Mouse (Mus musculus): ENCODE results near the gene Ccl6. TPM values are rescaled to one million over a fixed set of nuclear protein-coding genes. Genes with fewer than 3 reads are reported as not detected.

The Ccl6 gene
- total RNA-seq (2015; ENCODE audit: low replicate concordance) (95.3 and 103 TPM in 2 replicates), total RNA-seq (2017; ENCODE audit: low replicate concordance) (52.1 and 61.0 TPM in 2 replicates)

DNA sequence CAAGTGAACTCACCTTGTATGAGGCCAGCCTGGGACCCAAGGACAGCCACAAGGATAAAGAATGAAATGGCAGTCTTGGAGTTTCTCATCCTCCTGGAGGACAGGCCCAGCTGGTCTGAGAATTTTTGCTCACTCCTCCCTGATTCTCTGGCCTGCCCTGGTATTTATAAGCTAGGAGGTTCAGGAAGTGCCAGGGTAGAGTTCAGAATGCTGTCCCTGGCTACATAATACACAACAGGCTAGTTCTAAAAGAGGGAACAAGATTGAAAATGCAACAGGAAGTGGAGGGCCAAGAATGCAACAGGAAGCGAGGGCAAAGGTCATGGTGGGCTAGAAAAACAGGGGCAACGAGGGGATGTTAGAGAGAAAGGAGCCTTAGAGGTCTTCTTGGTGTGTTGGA lies at the start of gene Ccl6:
Ccl6 (minus strand) TSS at position 235 of the 400 bp plus-strand sequence.
- ATAC-seq (replicated peaks; ENCODE audit: low FRiP score, poor library complexity, severe bottlenecking) = no peak

DNA sequence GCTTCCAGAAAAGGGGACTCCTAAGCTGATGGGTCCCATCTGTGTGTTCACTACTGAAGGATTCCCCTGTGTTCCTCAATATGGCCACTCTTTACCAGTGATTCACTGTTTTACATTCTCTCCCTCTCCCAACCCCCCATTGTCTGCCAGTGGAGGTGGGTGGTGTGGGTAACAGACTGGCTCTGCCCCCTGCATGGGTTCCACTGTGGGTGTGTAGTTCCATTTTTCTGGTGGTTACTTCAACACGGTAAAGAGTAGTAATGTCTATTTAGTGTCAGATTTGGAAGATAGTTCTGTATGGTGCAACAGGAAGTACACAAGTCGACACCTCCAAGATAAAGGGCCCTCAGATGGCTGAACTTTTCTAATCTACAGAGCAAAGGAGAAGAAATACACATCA lies 48.3 kb upstream of the Ccl6 start:
- no peak for ATAC-seq (replicated peaks; ENCODE audit: low FRiP score, poor library complexity, severe bottlenecking)

DNA sequence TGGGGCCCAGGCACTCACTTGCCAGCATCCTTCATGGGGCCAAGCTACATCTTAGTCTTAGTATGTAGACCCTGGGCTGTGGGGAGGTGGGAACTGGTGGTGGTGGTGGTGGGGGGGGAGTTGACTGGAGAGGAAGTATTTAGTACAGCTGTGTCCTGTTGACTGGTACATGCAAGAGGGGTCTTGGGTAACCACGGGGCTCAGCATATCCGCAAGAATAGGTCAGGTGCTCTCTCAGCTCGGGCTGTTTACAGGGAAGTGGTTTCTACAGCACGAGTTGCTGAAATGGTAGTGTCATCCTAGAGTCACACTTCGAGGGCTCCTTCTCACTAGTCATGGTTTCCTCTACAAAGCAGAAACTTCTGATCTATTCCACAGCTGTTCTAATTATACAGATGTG lies 47.3 kb upstream of the Ccl6 start:
- no peak for ATAC-seq (replicated peaks; ENCODE audit: low FRiP score, poor library complexity, severe bottlenecking)

DNA sequence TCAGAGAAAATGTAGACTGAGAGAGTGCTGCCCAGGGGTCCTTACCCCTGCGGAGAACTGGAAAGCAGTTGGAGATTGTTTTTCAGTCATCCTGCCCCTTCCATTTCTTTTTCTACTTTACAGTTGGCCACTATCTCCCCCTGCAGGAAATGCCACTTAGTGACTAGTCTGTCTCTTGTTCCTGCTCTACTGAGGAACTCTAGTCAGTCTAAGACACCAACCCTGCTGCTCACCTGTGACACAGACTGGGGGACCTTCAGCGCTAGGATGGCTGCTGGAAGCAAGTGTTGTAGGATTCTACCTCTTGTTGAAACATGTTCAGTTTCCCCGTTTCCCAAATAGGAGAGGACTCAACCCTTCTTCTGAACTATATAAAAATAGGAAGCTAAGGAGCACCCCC lies 46.6 kb upstream of the Ccl6 start:
- no peak for ATAC-seq (replicated peaks; ENCODE audit: low FRiP score, poor library complexity, severe bottlenecking)

DNA sequence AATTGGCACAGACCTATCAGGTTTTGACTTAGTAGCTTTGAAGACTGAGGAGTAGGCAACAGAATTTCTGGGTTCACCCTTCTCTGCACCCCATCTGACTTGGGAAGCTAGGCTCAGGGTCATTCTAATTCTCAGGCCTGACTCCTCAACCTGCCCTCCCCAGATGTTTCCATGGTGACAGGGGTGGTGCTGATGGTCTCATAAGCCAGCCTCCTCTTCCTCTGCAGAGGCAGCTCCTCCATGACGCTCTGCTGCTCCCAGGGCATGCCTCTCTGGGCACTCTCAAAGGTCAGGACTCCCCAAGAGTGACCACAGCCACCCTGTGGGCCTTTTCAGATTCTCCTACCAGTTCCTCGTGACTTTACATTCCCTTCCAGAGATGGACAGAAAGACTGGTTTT lies 46.0 kb upstream of the Ccl6 start:
- no peak for ATAC-seq (replicated peaks; ENCODE audit: low FRiP score, poor library complexity, severe bottlenecking)

DNA sequence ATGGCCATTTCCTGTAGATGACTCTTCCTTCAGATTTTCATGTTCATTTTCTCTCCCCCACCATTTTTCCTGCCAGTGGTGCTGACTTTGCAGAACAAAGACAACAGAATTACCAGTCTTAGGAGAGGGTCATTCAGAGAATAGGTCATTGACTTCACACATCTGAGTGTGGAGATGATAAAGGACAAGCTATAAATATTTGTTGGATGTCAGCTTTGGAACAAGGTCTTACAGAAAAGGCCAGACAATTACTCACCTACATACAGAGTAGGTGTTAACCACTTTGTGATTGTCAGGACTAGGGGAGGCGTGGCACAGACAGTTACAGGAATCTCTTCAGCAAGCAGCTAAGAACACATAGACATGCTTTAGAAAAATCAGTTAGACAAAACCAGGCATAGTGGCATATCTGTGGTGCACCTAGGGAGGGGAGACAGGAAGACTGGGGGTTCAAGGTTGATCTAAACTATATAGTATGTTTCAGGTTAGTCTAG lies 43.9 kb upstream of the Ccl6 start:
- ATAC-seq (replicated peaks; ENCODE audit: low FRiP score, poor library complexity, severe bottlenecking) = no peak

DNA sequence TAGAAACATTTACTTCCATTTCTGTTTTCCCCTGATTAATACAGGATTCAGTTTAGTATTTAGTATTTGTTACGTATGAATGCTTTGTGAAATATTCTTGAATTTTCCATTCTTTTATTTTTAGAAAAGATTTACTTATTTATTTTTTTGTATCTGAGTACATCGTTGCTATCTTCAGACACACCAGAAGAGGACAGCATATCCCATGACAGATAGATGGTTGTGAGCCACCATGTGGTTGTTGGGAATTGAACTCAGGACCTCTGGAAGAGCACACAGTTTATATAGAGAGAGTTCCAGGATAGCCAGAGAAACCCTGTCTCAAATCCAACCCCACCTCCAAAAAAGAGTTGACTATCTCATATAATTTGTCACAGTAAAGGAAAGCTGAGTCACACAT lies 42.0 kb upstream of the Ccl6 start:
- ATAC-seq (replicated peaks; ENCODE audit: low FRiP score, poor library complexity, severe bottlenecking) = no peak

DNA sequence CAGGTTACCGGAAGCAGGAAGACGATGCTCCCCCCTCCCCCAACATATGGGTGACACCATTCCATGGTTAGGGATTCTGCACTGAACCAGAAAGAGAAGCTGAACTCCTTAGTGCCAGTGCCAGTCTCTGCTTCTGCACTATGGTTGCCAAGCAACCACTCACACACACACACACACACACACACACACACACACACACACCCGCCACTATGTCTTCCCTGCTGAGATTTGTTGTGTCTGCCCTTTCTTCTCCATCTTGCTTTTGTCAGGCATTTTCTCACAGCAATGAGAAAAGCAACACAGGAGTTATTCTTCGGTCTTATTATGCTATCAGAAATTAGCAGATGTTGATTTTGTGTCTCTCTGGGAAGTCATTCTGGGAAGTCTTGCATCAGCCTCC lies 41.5 kb upstream of the Ccl6 start:
- ATAC-seq (replicated peaks; ENCODE audit: low FRiP score, poor library complexity, severe bottlenecking) = no peak

DNA sequence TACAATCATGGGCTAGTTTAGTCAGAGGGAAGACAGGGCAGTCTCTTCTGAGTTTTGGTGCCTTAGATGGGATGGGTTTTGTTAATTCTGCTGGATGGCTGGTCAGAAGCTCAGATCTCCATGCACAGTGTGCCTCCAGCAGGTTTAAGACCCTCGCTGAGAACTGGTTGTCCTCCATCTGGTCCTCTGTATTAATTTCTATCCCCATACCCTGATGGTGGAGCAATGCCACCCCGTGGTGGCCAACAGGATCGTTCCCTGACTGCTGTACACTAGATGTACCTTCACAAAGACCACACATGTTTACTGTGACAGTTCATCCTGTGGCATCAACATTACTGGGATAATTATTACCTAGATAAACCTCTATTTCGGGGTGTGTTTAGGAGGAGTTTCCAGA lies 39.9 kb upstream of the Ccl6 start:
- no peak for ATAC-seq (replicated peaks; ENCODE audit: low FRiP score, poor library complexity, severe bottlenecking)

DNA sequence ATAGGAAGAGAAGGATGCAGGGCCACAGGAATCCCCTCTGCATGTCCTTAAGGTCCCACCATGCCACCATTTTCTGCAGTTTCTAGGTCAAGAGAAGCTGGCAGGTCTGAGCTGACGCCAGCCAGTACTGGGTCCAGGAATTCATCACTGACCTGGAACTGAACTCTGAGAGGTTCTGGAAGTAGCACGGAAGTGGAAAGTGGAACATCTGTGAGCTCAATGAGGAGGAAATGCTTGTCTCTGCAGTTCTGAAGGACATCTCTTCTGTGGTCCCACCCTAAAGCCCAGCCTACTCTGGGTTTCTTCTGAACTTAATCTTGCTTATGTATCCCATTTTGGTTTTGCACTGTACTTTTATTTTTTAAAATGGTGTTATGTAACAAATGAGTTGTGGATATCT lies 38.2 kb upstream of the Ccl6 start:
- no peak for ATAC-seq (replicated peaks; ENCODE audit: low FRiP score, poor library complexity, severe bottlenecking)

DNA sequence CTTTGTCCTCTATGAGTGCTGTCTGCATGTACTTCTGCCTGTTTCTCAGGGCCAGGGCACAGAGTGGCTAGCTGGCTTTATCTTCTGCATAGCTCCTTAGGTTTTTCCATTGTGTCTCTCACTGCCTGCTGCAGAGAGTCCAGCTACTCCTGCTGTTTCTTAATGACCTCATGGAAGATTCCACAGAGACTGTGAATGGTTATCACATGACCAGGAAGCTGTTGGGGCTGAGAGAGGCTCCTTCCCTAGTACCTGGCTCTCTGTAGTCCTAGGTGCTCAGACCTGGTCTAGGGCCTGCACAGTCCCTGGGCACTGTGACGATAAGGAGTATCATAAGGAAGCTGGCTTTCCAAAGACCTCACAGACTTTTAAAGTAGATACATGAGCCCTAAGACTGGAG lies 37.7 kb upstream of the Ccl6 start:
- ATAC-seq (replicated peaks; ENCODE audit: low FRiP score, poor library complexity, severe bottlenecking) = no peak

DNA sequence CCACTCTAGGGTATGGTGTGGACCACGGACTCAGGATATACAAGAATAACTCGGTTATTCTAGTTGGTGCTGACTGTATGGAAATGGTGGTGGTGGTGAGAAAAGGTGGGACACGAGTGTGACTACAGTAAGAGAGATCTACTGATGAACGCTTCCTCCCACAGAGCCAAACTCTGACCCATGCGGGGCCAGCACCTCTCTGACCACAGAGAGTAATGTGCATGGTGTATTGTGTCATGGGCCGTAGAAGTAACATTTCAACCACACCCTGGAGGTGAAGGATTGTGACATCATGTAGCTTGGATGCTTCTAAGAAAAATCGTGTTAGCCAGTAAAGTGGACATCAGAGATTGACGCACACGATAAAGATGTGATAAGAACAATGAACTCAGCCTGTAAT lies 35.9 kb upstream of the Ccl6 start:
- ATAC-seq (replicated peaks; ENCODE audit: low FRiP score, poor library complexity, severe bottlenecking) = no peak

DNA sequence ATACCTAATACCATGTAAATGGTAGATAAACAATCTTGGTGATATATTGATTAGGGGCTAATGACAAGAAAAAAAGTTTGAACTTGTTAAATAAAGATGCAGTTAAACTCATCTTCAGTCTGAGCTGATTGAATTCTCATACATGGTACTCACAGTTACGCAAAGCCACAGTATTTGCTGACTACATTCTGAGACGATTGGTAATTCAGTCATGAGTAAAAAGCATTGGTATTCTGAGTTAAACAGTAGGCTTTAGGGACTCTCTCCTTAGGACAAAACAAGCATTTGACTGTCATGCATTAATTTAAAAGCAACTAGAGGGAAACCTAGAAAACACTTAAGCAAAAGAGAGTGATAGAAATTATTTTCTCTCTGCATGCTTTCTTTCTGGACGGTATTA lies 30.7 kb upstream of the Ccl6 start:
- ATAC-seq (replicated peaks; ENCODE audit: low FRiP score, poor library complexity, severe bottlenecking) = no peak

DNA sequence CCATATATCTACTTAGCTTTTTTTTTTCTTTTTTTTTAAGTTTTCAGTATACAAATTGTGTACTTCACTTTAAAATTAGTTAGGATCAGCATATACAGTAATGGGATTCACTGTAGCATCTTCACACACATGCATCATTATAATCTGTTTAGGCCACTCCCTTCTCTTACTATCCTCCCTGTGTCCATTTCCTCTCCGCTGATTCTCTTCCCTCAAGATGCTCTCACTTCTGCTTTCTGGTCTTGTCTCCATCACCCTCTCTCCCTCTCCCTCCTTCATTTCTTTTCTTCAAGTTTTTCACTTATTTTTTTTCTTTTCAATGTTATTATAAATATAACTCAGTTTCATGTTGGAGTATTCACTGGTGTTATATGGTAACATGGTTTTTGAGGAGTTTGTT lies 26.1 kb upstream of the Ccl6 start:
- ATAC-seq (replicated peaks; ENCODE audit: low FRiP score, poor library complexity, severe bottlenecking) = no peak

DNA sequence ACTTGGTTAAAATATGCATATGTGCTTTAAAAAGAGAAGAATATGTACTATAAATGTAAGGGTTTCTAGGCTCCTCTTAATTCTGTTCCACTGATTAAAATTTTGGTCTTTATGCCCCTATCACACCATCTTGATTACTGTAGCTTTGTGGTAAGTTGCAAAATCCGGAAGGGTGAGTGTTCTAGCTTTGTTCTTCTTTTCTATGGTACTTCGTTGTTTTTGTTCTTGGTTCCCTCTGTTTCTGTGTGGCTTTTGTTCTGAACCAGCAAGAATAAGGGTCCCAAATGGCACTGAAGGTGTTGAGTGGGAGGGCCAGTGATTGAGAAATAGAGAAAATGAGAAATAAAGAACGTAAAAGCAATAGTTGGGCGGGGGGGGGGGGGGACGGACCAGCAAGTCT lies 25.4 kb upstream of the Ccl6 start:
- ATAC-seq (replicated peaks; ENCODE audit: low FRiP score, poor library complexity, severe bottlenecking) = no peak

DNA sequence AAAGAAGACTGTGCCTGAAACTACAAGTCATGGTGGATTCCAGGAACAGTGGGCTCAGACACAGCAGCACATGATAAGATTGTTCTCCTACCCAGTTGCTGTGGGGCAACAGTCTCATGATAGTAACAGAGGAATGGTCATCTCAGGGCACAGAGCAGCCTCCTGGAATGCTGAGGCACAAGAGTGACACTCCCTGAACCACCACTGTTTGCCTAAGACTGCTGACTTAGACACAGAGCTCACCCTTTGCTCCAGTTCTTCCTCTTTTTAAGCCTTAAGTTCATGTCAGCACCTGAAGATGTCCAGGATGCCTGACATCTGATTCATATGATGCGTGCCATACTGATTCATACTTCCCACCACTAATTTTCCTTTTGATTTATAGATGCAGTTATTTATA lies 23.7 kb upstream of the Ccl6 start:
- no peak for ATAC-seq (replicated peaks; ENCODE audit: low FRiP score, poor library complexity, severe bottlenecking)

DNA sequence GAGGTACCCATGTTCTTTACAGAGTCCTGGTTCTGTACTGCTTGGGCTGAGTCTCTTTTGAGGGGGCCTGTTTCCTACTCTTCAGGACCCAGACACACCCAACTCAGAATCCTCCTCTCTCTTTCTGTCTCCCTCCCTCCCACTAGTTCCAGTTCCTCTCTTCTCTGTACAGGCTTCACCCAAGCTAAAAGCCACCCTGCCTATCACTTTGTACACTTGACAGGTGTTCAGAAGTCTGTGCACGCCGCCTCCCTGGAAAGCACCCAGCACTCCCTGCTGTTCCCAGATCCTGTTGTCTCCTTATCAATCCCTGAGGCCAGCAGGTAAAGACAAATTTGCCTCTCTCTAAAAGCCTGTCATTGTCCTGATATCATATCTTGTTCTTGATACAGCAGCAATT lies 18.0 kb upstream of the Ccl6 start:
- no peak for ATAC-seq (replicated peaks; ENCODE audit: low FRiP score, poor library complexity, severe bottlenecking)

DNA sequence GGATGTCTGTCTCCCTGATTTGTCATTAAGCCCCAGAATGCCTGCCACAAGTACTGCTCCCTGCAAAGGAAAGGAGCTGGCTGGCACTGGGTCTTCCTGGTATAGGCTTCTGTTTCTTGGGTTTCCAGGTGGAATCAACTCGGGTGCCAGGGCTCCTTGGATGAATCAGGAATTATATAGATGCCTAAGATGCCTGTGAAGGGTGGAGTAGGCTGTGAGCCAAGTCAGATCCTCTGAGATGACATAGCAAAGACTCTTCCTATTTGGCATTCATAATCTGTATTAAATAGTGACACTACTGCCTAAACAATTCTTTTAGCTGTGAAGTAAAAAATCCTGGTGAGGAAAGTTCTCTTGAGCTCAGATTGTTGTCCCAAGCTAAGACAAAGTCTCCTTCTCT lies 13.5 kb upstream of the Ccl6 start:
- ATAC-seq (replicated peaks; ENCODE audit: low FRiP score, poor library complexity, severe bottlenecking) = no peak

DNA sequence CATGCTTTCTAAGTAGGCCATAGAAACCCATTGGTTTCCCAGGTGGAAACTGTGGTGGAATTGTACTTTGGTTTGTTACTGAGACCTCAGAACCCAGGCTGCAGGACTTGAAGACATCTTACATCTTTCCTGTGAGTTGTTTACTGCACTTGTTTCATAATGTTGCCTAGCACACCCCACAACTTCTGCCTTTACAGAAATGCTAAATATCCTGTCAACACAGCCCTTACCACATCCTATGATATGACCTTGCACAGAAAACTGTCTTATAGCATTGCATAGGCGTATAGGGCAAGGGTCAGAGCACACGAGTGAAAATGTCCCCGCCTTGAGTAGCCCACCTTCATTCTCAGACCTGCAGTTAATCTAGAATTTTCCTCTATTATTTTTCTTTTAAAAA lies 12.6 kb upstream of the Ccl6 start:
- no peak for ATAC-seq (replicated peaks; ENCODE audit: low FRiP score, poor library complexity, severe bottlenecking)

DNA sequence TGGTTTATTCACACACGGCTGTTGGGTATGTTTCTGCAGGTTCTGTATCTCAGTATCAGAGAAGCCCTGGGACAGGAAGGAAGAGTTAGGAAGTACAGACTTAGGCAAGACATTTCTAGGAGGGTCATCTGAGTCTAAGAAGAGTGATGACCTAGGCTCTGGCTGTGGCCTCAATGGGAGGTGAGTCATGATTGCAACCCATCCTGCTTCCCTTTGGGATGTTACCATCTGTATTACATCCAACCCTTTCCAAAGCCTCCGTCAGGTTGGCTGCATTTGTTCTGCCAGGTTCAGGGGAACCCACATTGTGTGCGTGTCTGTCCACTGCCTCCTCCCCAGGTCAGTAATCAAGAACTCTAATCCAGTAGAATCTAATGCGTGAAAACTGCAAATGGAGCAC lies 11.8 kb upstream of the Ccl6 start:
- no peak for ATAC-seq (replicated peaks; ENCODE audit: low FRiP score, poor library complexity, severe bottlenecking)

DNA sequence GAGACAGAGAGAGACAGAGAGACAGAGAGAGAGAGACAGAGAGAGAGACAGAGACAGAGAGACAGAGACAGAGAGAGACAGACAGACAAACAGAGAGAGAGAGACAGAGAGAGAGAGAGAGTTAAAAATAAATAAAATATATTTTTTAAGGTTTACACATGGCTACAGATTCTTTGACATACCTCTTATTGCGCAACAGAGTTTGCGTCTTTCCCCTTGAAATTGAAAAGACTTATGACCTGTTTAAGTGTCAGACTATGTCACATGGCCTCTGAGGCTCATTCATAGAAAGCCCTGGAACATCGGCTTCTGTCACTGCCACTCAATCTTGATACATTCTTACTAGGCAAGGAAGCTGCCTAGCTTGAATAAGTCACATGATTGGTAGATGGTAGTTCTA lies 10.5 kb upstream of the Ccl6 start:
- no peak for ATAC-seq (replicated peaks; ENCODE audit: low FRiP score, poor library complexity, severe bottlenecking)

DNA sequence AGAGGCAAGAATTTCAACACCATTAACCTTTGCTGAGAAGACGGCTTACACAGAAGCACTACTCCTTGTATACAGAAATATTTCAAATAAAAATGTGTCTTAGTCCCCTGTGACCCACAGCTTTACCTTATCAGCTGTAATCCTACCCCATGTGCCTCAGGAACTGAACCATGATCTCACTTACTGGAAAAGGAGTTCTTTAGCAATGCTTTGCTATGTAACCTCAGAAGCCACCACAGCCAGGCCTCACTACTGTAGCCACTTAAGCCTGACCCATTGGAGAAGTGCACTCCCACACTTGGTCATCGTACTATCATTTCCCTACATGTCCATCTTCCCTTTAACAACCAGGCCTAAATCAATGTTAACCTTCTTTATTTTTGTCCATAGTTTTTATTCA lies 7.7 kb upstream of the Ccl6 start:
- ATAC-seq (replicated peaks; ENCODE audit: low FRiP score, poor library complexity, severe bottlenecking) = no peak

DNA sequence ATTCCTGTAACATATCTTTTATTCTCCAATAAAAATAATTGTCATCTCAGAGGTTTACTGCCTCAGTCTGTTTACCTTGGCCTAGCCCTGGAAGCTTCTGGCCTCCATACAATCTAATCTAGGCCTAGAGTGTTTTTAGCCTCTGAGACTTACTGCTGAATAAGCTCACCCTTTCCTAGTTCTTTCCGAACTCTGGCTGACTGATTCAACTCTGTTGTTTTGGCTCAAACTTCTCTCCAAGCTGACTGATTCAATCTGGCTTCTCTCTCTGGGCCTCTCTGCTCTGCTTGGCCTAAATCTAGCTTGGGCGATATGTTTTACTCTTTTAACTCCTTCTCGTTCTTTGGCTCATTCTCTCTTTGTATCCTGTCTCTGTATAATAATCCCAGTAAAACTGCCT lies 6.1 kb upstream of the Ccl6 start:
- no peak for ATAC-seq (replicated peaks; ENCODE audit: low FRiP score, poor library complexity, severe bottlenecking)

Measured in erythroblast, adult 5-6 weeks (primary cell).